Mouse (Mus musculus) macrophage (primary cell): ENCODE results near the gene Srgap3. TPM values are rescaled to one million over a fixed set of nuclear protein-coding genes. Genes with fewer than 3 reads are reported as not detected.
"Not testable (repeated sequence)": the region's sequence is repeated elsewhere in the genome, so short reads cannot be mapped to it uniquely, and the experiment has no call there.

Experiments
- H3K27ac ChIP-seq: fragments of 350-480 bp; formaldehyde crosslinking; 2 replicates; pipeline ENCODE4 v1.9.0; 2021
- H3K36me3 ChIP-seq: fragments of 350-480 bp; formaldehyde crosslinking; 2 replicates; pipeline ENCODE4 v1.9.0; 2021; ENCODE audit errors: inconsistent target
- H3K4me3 ChIP-seq: fragments of 350-480 bp; formaldehyde crosslinking; 2 replicates; pipeline ENCODE4 v1.9.0; 2021; ENCODE audit errors: inconsistent target
- H3K79me2 ChIP-seq: fragments of 350-480 bp; formaldehyde crosslinking; 2 replicates; pipeline ENCODE4 v1.9.0; 2021; ENCODE audit errors: inconsistent target
- WGBS: methylation state at CpG from one replicate; pipeline ENCODE4 v1.1.7; 2026; ENCODE audit warnings: inconsistent platforms; ENCODE audit not compliant: missing documents; 5-methylcytosine and 5-hydroxymethylcytosine counted together
- polyA plus RNA-seq: library from polyadenylated mRNA; stranded (reverse); fragments of 250-400 nt; gene quantifications from 3 replicates; pipeline ENCODE4 v1.2.4, GENCODE M21; 2018; ENCODE audit warnings: inconsistent platforms

Gene Srgap3
- polyA plus RNA-seq, 1 experiment from 2014 or later, result 0.42 TPM

DNA sequence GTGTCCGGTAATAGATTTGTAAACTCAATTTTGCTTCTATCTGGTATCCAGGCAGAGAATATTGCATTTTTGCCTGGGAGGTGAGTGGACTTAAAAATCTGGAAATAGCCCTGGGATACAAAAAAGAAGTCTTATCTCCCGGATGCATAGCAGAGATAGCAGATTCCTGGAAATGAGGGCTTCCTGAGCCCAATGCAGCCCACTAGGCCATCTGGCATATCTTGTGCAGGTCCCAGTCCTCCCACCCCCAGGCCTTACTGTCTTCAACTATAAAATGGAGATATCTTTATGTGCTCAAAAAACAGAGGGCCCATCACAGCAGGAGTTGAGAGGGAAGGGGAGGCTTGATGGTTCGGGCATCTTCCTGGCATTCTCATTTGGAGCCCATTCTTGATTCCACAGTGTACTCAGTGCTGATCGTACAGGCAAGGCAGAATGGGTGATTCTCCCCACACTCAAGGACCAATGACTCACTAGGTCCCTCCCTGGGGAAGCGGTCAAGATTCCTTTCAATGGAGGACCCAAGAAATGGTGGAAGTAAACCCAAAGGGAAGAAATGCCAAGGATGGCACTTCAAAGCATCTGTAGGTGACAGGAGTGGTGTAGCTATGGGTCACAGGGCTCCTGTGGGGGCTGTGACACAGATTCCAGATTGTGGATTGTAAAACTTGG is 226.5 kb downstream of the Srgap3 start:
- H3K27ac ChIP-seq, result no peak overlapping the region
- no peak overlapping the region for H3K4me3 ChIP-seq
- H3K79me2 ChIP-seq, result no peaks in the 10 kb centered on the region
- H3K36me3 ChIP-seq, result no peaks in the 10 kb centered on the region
- WGBS, result 97% methylated on average over 5 of the region's 5 CpGs

DNA sequence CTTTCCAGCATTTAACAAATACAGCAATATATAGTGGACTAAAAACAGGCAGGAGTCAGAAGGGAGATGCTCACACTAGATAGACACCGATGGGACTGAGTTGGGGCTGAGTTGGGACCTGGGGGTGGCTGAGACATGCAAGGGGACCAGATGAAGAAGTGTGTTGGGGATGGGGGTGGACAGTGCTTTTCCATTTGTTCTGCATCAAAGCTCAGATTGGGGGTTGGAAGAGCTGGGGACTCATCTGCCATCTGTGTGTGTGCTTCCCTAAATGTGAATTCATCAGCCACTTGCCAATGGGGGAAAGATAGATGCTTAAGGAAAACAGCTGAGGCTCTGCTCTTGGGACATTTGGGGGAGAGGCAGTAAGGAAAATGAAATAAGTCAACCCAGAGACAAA is 227.1 kb downstream of the Srgap3 start:
- Histone ChIP-seq H3K27ac (no peak overlapping the region), H3K36me3 (no peaks in the 10 kb centered on the region), H3K79me2 (no peaks in the 10 kb centered on the region), H3K4me3 (no peak overlapping the region)
- WGBS, result 80% methylated on average over 1 of the region's 1 CpGs

DNA sequence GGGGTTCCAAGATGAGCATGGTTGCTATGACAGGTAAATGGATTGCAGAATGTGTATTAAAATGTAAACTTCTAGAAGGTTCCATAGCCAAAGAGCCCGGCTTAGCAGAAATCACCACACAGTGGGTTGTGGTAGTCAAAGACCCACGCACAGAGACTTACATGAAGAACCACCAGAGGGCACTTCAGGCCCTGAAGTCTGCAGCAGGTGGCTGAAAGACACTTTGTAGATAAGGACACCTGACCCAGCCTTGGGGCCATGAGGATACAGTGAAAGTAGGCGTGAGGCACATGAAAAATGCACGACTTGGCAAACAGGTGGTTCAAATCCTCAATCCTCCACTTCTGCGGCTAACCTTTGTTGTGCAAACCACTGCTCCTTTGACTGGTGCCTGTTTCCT is 229.9 kb downstream of the Srgap3 start:
- H3K27ac ChIP-seq, result no peak overlapping the region
- no peaks in the 10 kb centered on the region for H3K79me2 ChIP-seq
- H3K4me3 ChIP-seq, result no peak overlapping the region
- WGBS, result 58% methylated on average over 5 of the region's 5 CpGs
- no peaks in the 10 kb centered on the region for H3K36me3 ChIP-seq

DNA sequence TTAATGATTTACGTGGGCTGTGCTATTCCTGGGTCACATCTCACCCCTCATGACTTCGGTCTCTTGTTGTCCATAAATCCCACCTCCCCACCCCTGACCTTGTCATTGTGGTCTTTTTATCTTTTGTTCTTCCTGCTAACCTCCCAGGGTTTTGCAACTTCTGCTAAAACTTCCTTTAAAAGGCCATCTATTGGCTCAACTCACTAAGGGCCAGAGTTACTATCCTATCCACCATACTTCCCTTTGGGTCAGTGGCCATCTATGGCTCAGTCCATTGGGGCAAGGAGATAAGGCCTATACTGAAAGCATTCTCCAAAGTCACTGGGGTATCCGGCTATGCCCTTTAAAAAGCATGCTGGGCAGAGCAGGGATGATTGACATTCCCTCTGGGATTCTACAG is 233.1 kb downstream of the Srgap3 start:
- no peak overlapping the region for H3K27ac ChIP-seq
- H3K36me3 ChIP-seq, result no peaks in the 10 kb centered on the region
- 59% methylated on average over 3 of the region's 3 CpGs for WGBS
- no peaks in the 10 kb centered on the region for H3K79me2 ChIP-seq
- H3K4me3 ChIP-seq, result no peak overlapping the region

DNA sequence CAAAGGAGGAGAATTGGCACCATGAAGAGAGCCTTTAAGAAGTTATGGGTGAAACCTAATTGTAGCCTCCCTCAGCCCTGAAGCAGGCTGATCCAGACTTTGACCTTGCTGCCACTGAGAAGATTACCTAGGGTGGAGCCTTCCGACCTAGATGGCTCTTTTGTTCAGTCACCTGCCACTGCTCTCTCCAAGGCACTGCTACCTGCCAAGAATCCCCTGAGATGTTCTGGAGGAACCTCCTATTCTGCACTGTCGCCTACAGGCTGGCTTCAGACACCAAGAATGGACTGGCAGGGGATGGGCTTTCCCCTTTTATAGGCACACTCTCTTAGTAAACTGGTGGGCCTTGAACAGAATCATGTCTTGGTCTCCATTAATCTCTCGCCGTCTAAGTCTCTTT is 244.8 kb downstream of the Srgap3 start:
- H3K79me2 ChIP-seq, H3K27ac ChIP-seq, H3K36me3 ChIP-seq, H3K4me3 ChIP-seq: not testable (repeated sequence)
- 93% methylated on average over 2 of the region's 4 CpGs for WGBS

DNA sequence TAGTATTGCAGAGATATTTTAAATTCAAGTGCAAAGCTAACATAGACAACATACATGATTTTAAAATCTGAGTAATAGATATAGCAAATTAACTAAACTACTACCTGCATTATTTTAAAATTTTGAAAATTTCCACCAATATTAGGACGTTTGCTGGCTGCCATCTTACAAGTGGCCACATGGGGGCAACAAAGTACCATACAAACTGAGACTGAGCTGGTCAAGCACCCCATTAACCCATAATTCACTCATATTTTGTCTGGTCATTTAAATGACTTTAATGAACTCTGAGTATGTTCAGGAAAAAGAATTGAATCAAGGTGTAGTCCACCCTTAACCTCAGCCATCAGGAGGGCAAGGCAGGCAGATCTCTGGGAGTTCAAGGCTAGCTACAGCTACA is 246.7 kb downstream of the Srgap3 start:
- 0% methylated on average over 1 of the region's 1 CpGs for WGBS
- peaks cover 8% of the 10 kb centered on the region for H3K79me2 ChIP-seq
- no peaks in the 10 kb centered on the region for H3K36me3 ChIP-seq
- no peak overlapping the region for H3K4me3 ChIP-seq
- H3K27ac ChIP-seq, result no peak overlapping the region

DNA sequence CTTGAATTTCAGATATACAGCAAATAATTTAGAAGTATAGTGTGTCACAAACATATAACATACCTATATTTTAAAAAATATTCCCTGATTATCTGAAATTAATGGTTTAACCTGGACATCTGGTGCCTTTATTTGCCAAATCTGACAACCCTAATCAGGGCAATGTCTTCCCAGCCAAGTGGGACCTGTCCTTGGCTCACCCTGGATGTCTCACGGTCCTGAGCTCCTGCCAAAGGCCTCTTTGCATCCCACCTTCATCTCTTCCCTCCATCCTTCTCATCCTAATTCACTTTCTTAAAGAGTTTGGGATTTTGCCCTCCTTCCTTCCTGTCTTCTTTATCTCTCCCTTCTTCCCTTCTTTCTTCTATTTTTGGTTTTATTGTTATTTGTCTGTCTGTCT is 248.0 kb downstream of the Srgap3 start:
- WGBS, result 80% methylated on average over 1 of the region's 1 CpGs
- H3K27ac ChIP-seq, result no peak overlapping the region
- H3K4me3 ChIP-seq, result no peak overlapping the region

DNA sequence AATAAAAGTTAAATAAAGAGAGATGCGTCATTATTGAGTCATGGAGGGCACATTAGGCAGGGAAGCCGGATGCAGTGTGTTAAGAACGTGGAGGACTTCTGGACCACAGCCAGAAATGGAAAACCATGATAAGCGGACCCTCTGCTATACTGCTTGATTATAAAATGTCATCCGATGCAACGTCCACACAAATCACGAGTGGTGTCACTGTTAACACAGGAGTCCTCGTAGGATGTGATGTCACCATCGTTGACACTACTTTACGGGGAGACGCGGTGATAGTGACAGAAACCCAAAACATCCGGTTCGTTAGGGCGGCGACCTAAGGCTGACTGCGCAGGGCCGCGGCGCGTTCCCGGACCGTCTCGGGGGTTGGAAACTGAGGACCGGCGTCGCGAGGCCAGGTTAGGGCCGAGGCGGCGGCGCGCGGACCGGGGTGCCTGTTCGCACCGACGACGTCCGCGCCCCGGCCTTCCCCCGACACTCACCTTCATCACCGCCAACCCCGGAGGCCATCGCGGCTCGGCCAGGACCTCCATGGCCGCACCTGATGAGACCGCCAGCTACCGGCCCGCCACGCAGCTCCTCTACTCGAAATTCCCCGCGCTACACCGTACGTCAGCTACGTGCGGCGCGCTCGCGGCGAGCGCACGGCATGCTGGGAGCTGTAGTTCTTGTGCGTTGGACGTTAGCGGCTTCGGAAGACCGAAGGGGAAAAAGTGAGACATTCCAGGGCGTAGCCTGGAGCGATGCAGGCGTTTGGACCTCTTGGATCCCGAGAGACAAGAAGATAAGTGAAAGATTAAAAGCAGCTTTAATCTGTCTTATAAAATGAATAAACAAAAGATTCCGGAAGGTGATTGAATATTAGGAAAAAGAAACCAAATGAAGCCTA is 250.8 kb downstream of the Srgap3 start, which contains the start of gene Rad18:
Gene Rad18, minus strand, starts transcription at position 631 of the 895 bp plus-strand sequence.
- under 1% methylated on average over 72 of the region's 77 CpGs for WGBS
- Histone ChIP-seq H3K4me3 (peak within 1 kb of the TSS; percentile 62), H3K79me2 (peaks cover 31% of the 10 kb centered on the region), H3K27ac (peak within 1 kb of the TSS; percentile 48), H3K36me3 (no peaks in the 10 kb centered on the region)

More for the DNA sequence above, 248.0 kb downstream of the Srgap3 start:
- Histone ChIP-seq H3K36me3 (no peaks in the 10 kb centered on the region), H3K79me2 (peaks cover 20% of the 10 kb centered on the region)

DNA sequence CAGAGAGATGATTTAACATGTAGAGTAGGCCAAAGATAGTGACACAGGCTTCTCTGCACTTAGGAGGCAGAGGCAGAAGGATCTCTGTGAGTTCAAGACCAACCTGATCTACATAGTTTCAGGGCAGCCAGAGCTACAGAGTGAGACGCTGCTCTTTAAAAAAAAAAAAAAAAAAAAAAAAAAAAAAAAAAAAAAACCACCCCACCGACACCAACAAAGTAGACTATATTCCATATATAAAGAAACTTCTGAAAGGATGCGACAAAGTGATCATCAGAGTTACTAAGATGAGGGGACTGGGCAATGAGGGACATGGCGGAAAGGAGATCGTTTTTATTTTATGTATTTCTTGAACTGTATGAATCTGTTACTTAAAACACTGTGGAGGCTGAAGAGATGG is 252.6 kb downstream of the Srgap3 start:
- Histone ChIP-seq H3K36me3 (no peaks in the 10 kb centered on the region), H3K4me3 (no peak overlapping the region), H3K27ac (no peak overlapping the region), H3K79me2 (peaks cover 31% of the 10 kb centered on the region)
- WGBS, result 94% methylated on average over 5 of the region's 5 CpGs

DNA sequence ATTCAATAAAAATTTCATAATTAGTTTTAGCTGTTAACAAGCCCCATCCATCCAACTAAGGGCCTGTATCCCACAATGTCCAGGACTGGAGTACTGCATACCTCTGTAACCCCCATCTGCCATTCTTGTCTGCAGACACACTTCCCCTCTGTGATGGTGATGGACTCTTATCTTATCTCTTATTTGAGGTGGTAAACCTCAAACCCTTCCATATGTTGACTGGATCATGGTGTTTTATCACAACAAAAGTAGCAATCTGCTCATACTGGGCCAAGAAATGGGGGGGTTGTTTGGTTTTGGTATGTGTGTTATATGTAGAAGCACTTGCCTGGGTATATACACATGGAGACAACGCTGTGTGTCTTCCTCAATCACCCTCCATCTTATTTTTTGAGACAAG is 255.5 kb downstream of the Srgap3 start:
- 100% methylated on average over 1 of the region's 1 CpGs for WGBS
- no peaks in the 10 kb centered on the region for H3K36me3 ChIP-seq
- no peak overlapping the region for H3K4me3 ChIP-seq
- H3K79me2 ChIP-seq, result peaks cover 31% of the 10 kb centered on the region
- H3K27ac ChIP-seq, result no peak overlapping the region

DNA sequence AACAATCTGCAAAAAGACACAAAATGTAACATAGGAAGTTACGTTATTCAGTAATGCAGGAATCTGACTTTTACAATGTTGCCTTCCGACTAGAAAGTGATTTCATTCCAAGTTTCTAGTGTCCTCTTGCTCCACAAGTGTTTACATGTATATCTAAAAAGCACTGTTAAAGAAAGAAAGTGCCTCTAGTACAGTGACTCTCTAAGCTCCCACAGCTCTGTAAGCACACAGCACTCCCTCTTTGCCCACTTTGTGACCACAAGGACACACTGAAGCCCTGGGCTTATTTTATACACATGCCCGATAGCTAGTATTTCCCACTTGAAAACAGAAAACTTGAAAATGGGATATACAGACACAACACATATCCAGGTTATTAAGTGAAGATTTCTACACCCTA is 259.0 kb downstream of the Srgap3 start:
- H3K36me3 ChIP-seq, result no peaks in the 10 kb centered on the region
- whole genome bisulfite sequencing, result 89% methylated on average over 3 of the region's 3 CpGs
- no peak overlapping the region for H3K4me3 ChIP-seq
- no peak overlapping the region for H3K27ac ChIP-seq
- 0 out of 2 replicates have a peak, but pooled peaks cover under 1% of the 10 kb centered on the region for H3K79me2 ChIP-seq

DNA sequence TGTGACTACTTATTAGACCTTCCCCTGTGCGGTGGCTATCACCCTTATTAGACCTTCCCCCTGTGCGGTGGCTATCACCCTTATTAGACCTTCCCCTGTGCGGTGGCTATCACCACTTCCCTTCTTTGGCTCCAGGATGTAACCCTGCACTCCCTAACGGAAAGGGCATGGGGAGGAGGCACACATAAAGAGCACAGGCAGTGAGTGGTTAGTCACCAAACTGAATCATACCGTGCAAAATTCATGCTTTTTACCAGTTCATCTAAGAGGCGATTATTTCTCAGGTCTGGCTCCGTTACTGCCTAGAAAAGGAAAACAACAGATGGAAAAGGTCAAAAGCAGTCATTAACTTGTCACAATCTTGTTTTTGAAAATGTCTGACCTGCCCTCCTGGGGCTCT is 260.6 kb downstream of the Srgap3 start:
- no peak overlapping the region for H3K4me3 ChIP-seq
- no peak overlapping the region for H3K27ac ChIP-seq
- WGBS, result 37% methylated on average over 7 of the region's 7 CpGs
- H3K79me2 ChIP-seq, result no peaks in the 10 kb centered on the region
- no peaks in the 10 kb centered on the region for H3K36me3 ChIP-seq

DNA sequence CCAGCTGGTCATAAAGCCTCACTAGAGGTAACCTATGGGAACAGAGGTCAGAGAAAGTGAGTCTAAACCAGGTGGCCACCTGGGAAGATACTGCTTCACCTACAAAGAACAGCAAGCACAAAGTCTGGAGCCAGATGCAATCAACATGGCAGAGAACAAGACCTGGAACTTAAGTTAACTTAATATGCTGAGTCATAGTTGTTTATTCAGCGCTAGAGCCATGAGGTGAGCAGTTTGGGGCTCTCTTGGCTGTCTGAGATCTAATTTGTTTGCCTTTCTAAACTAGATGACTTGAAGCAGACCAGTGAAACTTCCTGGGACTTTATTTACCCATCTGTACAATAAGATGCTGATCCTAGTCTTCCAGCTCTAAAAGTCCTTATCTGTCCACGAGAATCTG is 263.0 kb downstream of the Srgap3 start:
- H3K79me2 ChIP-seq, result no peaks in the 10 kb centered on the region
- no peak overlapping the region for H3K4me3 ChIP-seq
- H3K27ac ChIP-seq, result no peak overlapping the region
- 84% methylated on average over 2 of the region's 2 CpGs for WGBS
- H3K36me3 ChIP-seq, result no peaks in the 10 kb centered on the region
